Mouse (Mus musculus) 3T3-L1 (cell line): ENCODE results near the gene Raly.
A peak's percentile ranks its signal among the peaks of the same experiment; 100 is the strongest.
"Not testable (repeated sequence)": the region's sequence is repeated elsewhere in the genome, so short reads cannot be mapped to it uniquely, and the experiment has no call there.

Experiments
- DNase-seq: peaks from one replicate; pipeline ENCODE4 v3.0.0-alpha.2; 2015; ENCODE audit warnings: low read depth, low spot score

Gene Raly

GRCm38 (mm10) chr2:154836537-154836936 lies 45.6 kb downstream of the Raly start:
- DNase-seq = no peak

DNA sequence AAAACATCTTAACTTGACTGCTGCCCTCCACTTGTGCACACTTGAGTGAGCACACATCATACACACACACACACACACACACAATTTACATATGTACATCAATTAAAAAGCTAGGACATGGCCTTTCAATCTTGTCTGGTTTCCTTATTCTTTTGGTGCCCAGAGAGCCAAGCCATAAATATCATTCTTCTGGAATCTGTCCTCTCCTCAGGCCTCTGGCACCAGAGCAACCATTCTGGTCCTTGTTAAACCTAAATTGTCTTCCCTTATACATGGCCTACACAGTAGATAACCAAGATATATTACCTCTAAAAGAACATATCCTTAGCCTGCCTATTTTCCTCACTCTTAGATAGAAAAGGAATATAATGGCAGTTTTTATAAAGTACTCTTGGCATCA lies 57.2 kb downstream of the Raly start:
- no peak for DNase-seq

DNA sequence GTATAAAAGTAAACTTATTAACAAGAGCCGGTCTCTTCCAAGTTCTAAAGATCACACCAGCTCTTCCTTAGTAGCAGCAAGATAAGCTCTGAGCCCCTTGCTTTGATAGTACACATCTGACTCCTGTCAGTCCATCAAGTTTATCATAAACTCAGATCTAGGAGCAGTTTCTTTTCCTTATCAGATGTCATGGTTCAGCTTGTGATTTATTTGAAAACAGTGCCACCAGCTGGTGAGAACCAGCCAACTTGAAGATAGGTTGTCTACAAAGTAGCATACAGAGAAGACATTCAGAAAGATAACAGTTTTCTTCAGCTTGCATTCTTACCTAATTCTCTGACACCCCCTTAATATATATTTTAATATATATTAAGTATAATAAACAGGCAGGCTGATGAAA lies 64.5 kb downstream of the Raly start:
- DNase-seq = peak; percentile 82

- no peak for DNase-seq
These were observed 72.8 kb downstream of the Raly start for GRCm38 (mm10) chr2:154863672-154864071.

DNA sequence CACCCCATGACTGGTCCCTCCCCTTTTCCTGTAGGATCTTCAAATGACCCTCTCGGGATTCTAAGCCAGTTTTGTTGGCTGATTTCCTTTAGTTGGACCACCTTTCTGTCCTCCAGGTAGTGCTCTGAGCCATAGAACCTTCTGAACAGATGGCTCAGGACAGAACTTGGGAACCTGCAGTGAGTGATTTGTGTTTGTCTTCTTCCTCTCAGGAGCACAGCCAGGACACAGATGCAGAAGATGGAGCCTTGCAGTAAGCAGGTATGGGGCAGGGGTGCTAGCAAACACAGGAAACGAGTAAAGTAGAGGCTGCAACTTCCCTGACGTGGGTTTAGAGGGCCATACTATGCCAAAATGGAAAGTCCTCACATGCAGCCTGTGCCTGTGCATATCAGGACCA lies 74.8 kb downstream of the Raly start:
- DNase-seq = no peak

GRCm38 (mm10) chr2:154868106-154868505 lies 77.2 kb downstream of the Raly start:
- DNase-seq = no peak

DNA sequence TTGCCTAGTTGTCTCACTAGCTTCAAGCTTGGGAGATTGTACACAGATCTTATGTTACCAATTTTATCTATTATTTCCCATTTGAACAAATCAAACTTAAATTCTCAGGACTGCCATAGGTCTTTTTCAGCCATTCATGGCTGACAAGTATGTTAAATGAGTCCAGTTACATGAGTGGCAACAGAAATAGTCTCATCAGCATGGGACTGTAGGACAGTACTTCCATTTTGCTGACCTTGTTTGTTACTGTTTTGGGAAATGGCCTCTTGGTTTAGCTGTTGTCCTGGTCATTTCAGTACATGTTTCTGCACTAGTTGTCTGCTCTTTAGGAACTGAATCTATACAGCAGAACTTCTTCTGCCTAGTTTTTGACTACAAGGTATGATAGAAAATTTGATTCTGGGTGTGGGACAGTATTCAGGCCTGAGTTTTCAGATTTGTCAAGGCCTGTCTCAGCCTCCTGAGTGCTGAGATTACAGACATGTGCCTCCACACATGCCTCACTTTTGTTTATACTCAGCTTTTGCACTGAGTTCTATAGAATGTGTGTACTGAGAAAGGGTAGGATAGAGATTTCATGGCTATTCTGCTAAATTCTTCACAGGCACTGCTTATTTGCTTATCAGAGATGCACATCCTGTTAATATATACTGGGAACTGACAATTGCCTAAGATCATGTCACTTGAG lies 79.2 kb downstream of the Raly start:
- DNase-seq = no peak

- no peak for DNase-seq
These were observed 85.7 kb downstream of the Raly start for GRCm38 (mm10) chr2:154876621-154877020.

- peak; percentile 53 for DNase-seq
These were observed 100.7 kb downstream of the Raly start for GRCm38 (mm10) chr2:154891585-154891984.

- peak; percentile 99 for DNase-seq
These were observed 101.5 kb downstream of the Raly start, which contains the start of gene Eif2s2 for GRCm38 (mm10) chr2:154892201-154893044. Gene Eif2s2, minus strand, starts transcription at chr2:154892935.

DNA sequence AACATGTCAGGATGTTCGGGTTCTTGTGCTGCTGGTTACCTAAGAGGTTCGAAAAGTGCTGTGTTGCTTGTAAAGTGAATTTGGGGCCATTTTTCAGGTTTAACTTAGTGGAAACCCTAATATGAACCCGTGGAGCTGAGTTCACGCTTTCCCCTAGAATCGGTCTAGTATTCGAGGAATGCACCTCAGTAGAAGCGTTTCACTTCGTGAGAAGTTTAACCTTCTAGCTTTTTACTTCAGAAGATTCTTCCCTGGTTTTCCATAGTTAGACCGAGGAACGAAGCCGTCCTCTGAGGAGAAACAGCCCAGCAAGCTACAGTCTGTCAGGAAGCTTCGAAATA lies 102.1 kb downstream of the Raly start:
- no peak for DNase-seq

DNA sequence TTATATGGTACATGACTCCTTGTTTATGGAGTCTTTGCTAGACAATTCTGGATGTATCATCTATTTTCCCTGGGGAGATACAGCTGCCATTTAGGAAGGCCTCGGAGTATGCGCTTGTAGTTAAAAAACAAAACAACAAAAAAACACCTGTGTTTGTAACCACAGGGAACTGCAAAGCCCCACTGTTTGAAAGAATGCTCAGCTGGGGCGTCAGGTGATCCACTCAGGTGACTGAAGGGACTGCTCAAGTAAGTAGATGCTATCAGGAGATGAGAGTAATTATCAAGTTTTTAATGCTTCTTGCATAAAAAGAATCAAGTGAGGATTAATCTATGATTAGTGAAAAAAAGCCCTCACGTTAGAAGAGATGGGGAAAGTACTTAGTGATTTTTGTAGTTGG lies 102.7 kb downstream of the Raly start:
- no peak for DNase-seq

DNA sequence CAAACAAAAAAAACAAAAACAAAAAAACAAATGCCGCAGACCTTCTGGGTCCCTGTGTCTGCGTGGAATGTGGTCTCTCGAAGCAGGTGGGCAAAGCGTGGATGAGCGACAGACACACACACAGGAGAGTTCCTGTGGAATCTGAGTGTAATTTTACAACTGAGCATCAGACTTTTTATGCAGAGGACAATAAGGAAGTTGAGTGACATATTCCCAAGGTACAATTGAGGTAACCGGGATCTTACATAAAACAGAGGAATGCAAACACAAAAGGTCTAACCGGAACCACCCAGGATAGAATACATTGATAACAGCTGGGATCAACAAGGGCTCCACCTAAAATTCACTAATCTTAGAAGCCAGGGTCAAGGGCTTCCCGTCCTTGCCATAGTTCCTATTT lies 108.1 kb downstream of the Raly start:
- not testable (repeated sequence) for DNase-seq

DNA sequence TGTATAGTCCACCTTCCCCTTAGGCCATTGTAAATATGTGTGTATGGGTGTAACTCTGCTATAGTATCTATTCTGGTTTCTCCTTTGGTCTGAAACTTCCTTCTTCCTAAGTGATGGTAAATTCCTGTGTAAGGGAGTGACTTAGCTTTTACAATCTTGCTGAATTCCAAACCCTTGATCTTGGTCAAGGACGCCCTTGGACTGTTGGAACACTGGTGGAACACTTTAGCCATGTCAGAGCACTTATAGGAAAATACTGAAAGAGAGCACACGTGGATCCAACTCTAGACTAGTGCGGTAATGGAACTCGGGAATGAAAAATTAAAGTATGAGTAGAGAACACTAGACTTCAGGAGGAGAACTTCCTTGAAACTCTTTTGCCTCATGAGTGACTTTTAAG lies 108.5 kb downstream of the Raly start:
- not testable (repeated sequence) for DNase-seq

- peak; percentile 67 for DNase-seq
These were observed 111.2 kb downstream of the Raly start for GRCm38 (mm10) chr2:154902111-154902510.

GRCm38 (mm10) chr2:154905796-154906195 lies 114.9 kb downstream of the Raly start:
- no peak for DNase-seq

DNA sequence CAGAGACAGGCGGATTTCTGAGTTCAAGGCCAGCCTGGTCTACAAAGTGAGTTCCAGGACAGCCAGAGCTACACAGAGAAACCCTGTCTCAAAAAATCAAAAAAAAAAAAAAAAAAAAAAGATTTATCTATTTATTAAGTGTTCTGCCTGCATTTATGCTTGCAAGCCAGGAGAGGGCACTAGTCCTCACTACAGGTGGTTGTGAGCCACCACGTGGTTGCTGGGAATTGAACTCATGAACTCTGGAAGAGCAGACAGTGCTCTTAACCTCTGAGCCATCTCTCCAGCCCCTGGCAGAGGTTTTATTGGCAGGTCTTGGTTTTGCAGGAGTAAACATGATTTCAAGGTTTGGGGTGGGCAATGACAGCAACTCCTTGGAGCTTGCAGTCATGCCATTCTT lies 117.3 kb downstream of the Raly start:
- DNase-seq = not testable (repeated sequence)

- no peak for DNase-seq
These were observed 118.9 kb downstream of the Raly start for GRCm38 (mm10) chr2:154909789-154910188.

DNA sequence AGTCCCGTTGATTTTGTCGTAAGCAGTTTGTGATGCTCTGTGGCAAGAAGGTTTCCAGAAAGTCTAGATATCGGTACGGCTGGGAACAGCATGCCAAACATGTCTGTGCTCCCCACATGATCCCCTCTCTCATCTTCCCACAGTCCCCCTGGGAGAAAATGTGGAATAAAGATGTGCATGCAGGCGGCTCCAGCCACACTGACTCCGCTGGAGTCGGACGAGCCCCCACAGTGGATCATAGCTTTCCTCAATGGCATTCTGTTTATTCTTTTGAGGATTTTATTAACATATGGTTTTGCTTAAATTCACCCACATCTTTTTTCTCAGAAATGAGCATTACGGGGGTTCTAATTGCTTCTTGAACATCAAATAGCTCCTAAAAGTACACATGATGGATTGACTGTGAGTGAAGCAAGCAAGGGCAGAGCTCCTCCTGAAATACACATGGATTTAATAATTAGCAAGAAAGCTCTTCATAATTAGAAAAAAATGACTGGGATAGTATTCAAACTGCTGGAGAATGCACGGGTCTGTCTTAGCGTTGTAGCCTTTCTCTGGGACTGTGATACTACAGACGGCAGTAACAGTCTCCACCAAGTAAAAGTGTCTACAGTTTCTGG lies 125.1 kb downstream of the Raly start:
- no peak for DNase-seq

- peak; percentile 52 for DNase-seq
These were observed 125.7 kb downstream of the Raly start for GRCm38 (mm10) chr2:154916547-154916946.
